Mouse (Mus musculus) liver, embryonic 14.5 days (tissue): Measurements from ENCODE around the gene Serpine1. TPM values are rescaled to one million over a fixed set of nuclear protein-coding genes. Genes with fewer than 3 reads are reported as not detected.

ENCODE experiments used
- ATAC-seq: fragments of 200-750 bp; cut with Nextera tagmentation; 2 replicates; pipeline ENCODE4 v1.8.0; 2017; ENCODE audit warnings: moderate number of reproducible peaks, mild to moderate bottlenecking, moderate library complexity; ENCODE audit not compliant: insufficient read depth
- DNase-seq, 3 experiments: peaks; one replicate each; pipeline ENCODE4 v3.0.0-alpha.2; 2012 to 2013; ENCODE audit warnings: low read depth in 3 of 3, low spot score in 3 of 3
- H3K27ac ChIP-seq: fragments of 300-500 bp; sonication (generic); 2 replicates; pipeline ENCODE4 v1.5.1; 2014; ENCODE audit warnings: moderate library complexity, mild to moderate bottlenecking, control low read depth, inconsistent platforms
- H3K27me3 ChIP-seq: fragments of 300-500 bp; sonication (generic); 2 replicates; pipeline ENCODE4 v1.6.1; 2014; ENCODE audit warnings: mild to moderate bottlenecking, low read length, moderate library complexity; ENCODE audit not compliant: control insufficient read depth, insufficient read depth
- H3K36me3 ChIP-seq: fragments of 300-500 bp; sonication (generic); replicated peaks from 2 replicates; pipeline ENCODE4 v1.6.1; 2014; ENCODE audit warnings: low read depth; ENCODE audit not compliant: control insufficient read depth, insufficient read depth
- H3K4me1 ChIP-seq, 2 experiments: fragments of 200-500 bp in 1 of 2; fragments of 300-500 bp in 1 of 2; sonication (generic) in 1 of 2; replicated peaks; 2 replicates each; pipeline ENCODE4 v1.6.1; 2012 to 2014; ENCODE audit warnings: antibody characterized with exemption in 1 of 2, inconsistent platforms in 1 of 2, low read length in 1 of 2; ENCODE audit not compliant: control insufficient read depth in 2 of 2, insufficient read depth in 2 of 2
- H3K4me2 ChIP-seq: fragments of 300-500 bp; sonication (generic); 2 replicates; pipeline ENCODE4 v1.6.1; 2014; ENCODE audit warnings: low read depth, mild to moderate bottlenecking, control low read depth, moderate library complexity
- H3K4me3 ChIP-seq, 2 experiments: fragments of 200-500 bp in 1 of 2; fragments of 300-500 bp in 1 of 2; sonication (generic) in 1 of 2; 2 replicates each; pipeline ENCODE4 v1.5.1; 2012 to 2014; ENCODE audit warnings: low read depth in 2 of 2, low read length in 2 of 2, mild to moderate bottlenecking in 2 of 2, control low read depth in 1 of 2, inconsistent platforms in 1 of 2, moderate library complexity in 1 of 2; ENCODE audit not compliant: insufficient read depth in 1 of 2
- H3K9ac ChIP-seq: fragments of 300-500 bp; sonication (generic); replicated peaks from 2 replicates; pipeline ENCODE4 v1.6.1; 2014; ENCODE audit warnings: mild to moderate bottlenecking, control low read depth, moderate library complexity
- H3K9me3 ChIP-seq: fragments of 300-500 bp; sonication (generic); 2 replicates; pipeline ENCODE4 v1.6.1; 2016; ENCODE audit warnings: low read length, mixed read lengths; ENCODE audit not compliant: control insufficient read depth
- CTCF ChIP-seq: IDR thresholded peaks from 2 replicates; pipeline ENCODE4 v1.5.1; 2016; ENCODE audit warnings: antibody characterized with exemption, low read depth, control low read depth
- EP300 ChIP-seq: IDR thresholded peaks from 2 replicates; pipeline ENCODE4 v1.6.1; 2016; ENCODE audit warnings: antibody characterized with exemption, low read depth
- whole genome bisulfite sequencing: fragments of 180-500 bp; shearing (Covaris S2); extraction: QIAGEN DNeasy Blood & Tissue Kit; methylation state at CpG from one replicate; pipeline ENCODE4 v1.1.7; 2014; ENCODE audit not compliant: insufficient replicate concordance; 5-methylcytosine and 5-hydroxymethylcytosine counted together
- polyA plus RNA-seq, 2 experiments: library from polyadenylated mRNA; depleted of rRNA in 1 of 2; stranded (reverse) in 1 of 2; unstranded in 1 of 2; fragments of >200 nt; fragmentation: Nextera tagmentation in 1 of 2; extraction: Ambion mirVana in 1 of 2; gene quantifications; 2 replicates each; pipeline versions ENCODE4 v1.2.1 to v1.2.3; 2012 to 2014

The Serpine1 gene
- polyA plus RNA-seq, 2 experiments, result 0.23 TPM; not detected in 1

GRCm38 (mm10) chr5:137109941-137110593, 38.0 kb upstream of the Serpine1 start:
- WGBS, result 66% methylated on average over 25 of the region's 25 CpGs
- ATAC-seq (no peak), DNase-seq (no peak)
- H3K4me3 ChIP-seq, result no peak overlapping the region
- peaks cover 27% of the 10 kb centered on the region for H3K36me3 ChIP-seq
- H3K9ac ChIP-seq, result no peak overlapping the region
- no peak overlapping the region for H3K4me2 ChIP-seq
- no peak overlapping the region for H3K27ac ChIP-seq
- no peaks in the 10 kb centered on the region for H3K27me3 ChIP-seq
- peaks cover 16 to 21% of the 10 kb centered on the region in 2 experiments for H3K4me1 ChIP-seq
- H3K9me3 ChIP-seq, result peaks cover 48% of the 10 kb centered on the region
- TF ChIP-seq CTCF (no peak), EP300 (no peak)

GRCm38 (mm10) chr5:137108111-137108510, 36.0 kb upstream of the Serpine1 start:
- 51% methylated on average over 6 of the region's 6 CpGs for WGBS

GRCm38 (mm10) chr5:137107670-137108069, 35.6 kb upstream of the Serpine1 start:
- H3K4me3 ChIP-seq, result no peak overlapping the region
- H3K4me2 ChIP-seq, result no peak overlapping the region
- no peak overlapping the region for H3K27ac ChIP-seq
- no peak for DNase-seq
- H3K9me3 ChIP-seq, result peaks cover 24% of the 10 kb centered on the region
- peaks cover 3% of the 10 kb centered on the region for H3K36me3 ChIP-seq
- H3K9ac ChIP-seq, result no peak overlapping the region
- H3K4me1 ChIP-seq, result peaks cover 32 to 38% of the 10 kb centered on the region in 2 experiments
- no peaks in the 10 kb centered on the region for H3K27me3 ChIP-seq
- ATAC-seq, result no peak
- 66% methylated on average over 8 of the region's 8 CpGs for WGBS
- TF ChIP-seq EP300 (no peak), CTCF (no peak)

More at GRCm38 (mm10) chr5:137108111-137108510, 36.0 kb upstream of the Serpine1 start:
- DNase-seq (no peak), ATAC-seq (no peak)
- peaks cover 29 to 36% of the 10 kb centered on the region in 2 experiments for H3K4me1 ChIP-seq
- H3K4me3 ChIP-seq, result no peak overlapping the region
- no peak overlapping the region for H3K4me2 ChIP-seq
- peaks cover 8% of the 10 kb centered on the region for H3K36me3 ChIP-seq
- H3K9me3 ChIP-seq, result peaks cover 29% of the 10 kb centered on the region
- no peaks in the 10 kb centered on the region for H3K27me3 ChIP-seq
- no peak overlapping the region for H3K9ac ChIP-seq
- H3K27ac ChIP-seq, result no peak overlapping the region
- no peak for TF ChIP-seq EP300
- TF ChIP-seq CTCF, result no peak

GRCm38 (mm10) chr5:137107024-137107423, 35.0 kb upstream of the Serpine1 start:
- Histone ChIP-seq H3K4me2 (no peak overlapping the region; the same call in 1 of the 2 replicates), H3K9me3 (peaks cover 21% of the 10 kb centered on the region), H3K4me1 (peaks cover 38 to 45% of the 10 kb centered on the region in 2 experiments), H3K36me3 (no peaks in the 10 kb centered on the region; the same call in 1 of the 2 replicates), H3K27ac (no peak overlapping the region), H3K4me3 (no peak overlapping the region), H3K9ac (no peak overlapping the region), H3K27me3 (no peaks in the 10 kb centered on the region)
- TF ChIP-seq CTCF, result peak; percentile 91
- no peak for TF ChIP-seq EP300
- no peak for ATAC-seq
- peak; percentile 72 to 80 (median 77) for DNase-seq
- WGBS, result 3% methylated on average over 6 of the region's 6 CpGs

GRCm38 (mm10) chr5:137106434-137106833, 34.4 kb upstream of the Serpine1 start:
- Histone ChIP-seq H3K36me3 (no peaks in the 10 kb centered on the region), H3K9ac (no peak overlapping the region), H3K4me2 (no peak overlapping the region), H3K4me1 (peaks cover 41 to 50% of the 10 kb centered on the region in 2 experiments), H3K27ac (no peak overlapping the region), H3K4me3 (no peak overlapping the region), H3K9me3 (peaks cover 16% of the 10 kb centered on the region), H3K27me3 (no peaks in the 10 kb centered on the region)
- DNase-seq, result no peak
- TF ChIP-seq EP300 (no peak), CTCF (no peak)
- ATAC-seq, result no peak
- WGBS, result 77% methylated on average over 4 of the region's 4 CpGs
